Mouse (Mus musculus) thymus, adult 2 months (tissue): ENCODE measurements around the gene Gm48551. TPM values are rescaled to one million over a fixed set of nuclear protein-coding genes. Genes with fewer than 3 reads are reported as not detected.

Experiments used
- DNase-seq: peaks from one replicate; pipeline ENCODE4 v3.0.0; 2021
- H3K27ac ChIP-seq: fragments of 200-500 bp; 2 replicates; pipeline ENCODE4 v1.5.1; 2012; ENCODE audit warnings: low read length, control low read depth; ENCODE audit not compliant: control insufficient read depth, insufficient read depth
- H3K27me3 ChIP-seq: fragments of 200-500 bp; 2 replicates; pipeline ENCODE4 v1.6.1; 2012; ENCODE audit warnings: mild to moderate bottlenecking, low read length, moderate library complexity, mixed read lengths; ENCODE audit not compliant: control insufficient read depth, insufficient read depth
- H3K36me3 ChIP-seq: fragments of 200-500 bp; 2 replicates; pipeline ENCODE4 v1.6.1; 2012; ENCODE audit warnings: mild to moderate bottlenecking, low read length, moderate library complexity; ENCODE audit not compliant: control insufficient read depth, insufficient read depth
- H3K4me1 ChIP-seq: fragments of 200-500 bp; replicated peaks from 2 replicates; pipeline ENCODE4 v1.6.1; 2012; ENCODE audit warnings: low read length; ENCODE audit not compliant: control insufficient read depth, insufficient read depth
- H3K4me3 ChIP-seq: fragments of 200-500 bp; 2 replicates; pipeline ENCODE4 v1.5.1; 2012; ENCODE audit warnings: mild to moderate bottlenecking, low read length, control low read depth, moderate library complexity; ENCODE audit not compliant: control insufficient read depth, insufficient read depth
- CTCF ChIP-seq: fragments of 200-500 bp; IDR thresholded peaks from 2 replicates; pipeline ENCODE4 v1.5.1; 2012; ENCODE audit warnings: mild to moderate bottlenecking, control low read depth, low read length, moderate library complexity, borderline replicate concordance; ENCODE audit not compliant: control insufficient read depth, poor library complexity, insufficient read depth; ENCODE audit errors: extremely low read depth
- POLR2A ChIP-seq: fragments of 200-500 bp; IDR thresholded peaks from 2 replicates; pipeline ENCODE4 v1.6.1; 2012; ENCODE audit warnings: mild to moderate bottlenecking, low read length, control low read depth, moderate library complexity; ENCODE audit not compliant: control insufficient read depth, poor library complexity, insufficient read depth; ENCODE audit errors: extremely low read depth
- WGBS: fragments of 180-500 bp; shearing (Covaris S2); methylation state at CpG from one replicate; pipeline ENCODE4 v1.1.7; 2018; 5-methylcytosine and 5-hydroxymethylcytosine counted together
- polyA plus RNA-seq: library from polyadenylated mRNA; depleted of rRNA; stranded (reverse); fragments of >200 nt; gene quantifications from 2 replicates; pipeline ENCODE4 v1.2.3, GENCODE M21; 2012

Gm48551 gene
- polyA plus RNA-seq, 1 experiment: 5.3 TPM

DNA sequence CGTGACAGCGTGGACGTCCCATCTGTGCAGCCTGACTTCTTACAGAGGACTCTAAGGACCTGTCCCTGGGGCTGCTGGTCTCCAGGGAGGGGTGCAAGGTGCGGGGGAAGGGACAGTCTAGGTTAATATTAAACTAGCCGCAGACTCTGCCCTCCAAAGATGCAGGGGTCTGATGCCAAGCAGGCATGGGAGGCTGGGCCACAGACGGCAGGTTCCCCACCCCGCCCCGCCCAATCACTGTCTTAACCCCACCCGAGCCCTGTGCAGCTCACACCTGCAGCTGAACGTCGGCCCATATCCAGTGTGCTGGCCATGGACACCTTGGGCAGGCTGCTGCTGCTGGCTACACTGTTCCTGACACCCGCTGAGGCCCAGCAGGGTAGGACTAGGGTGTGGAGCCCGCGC, 8.5 kb downstream of the Gm48551 start, which contains the start of gene Smim24:
Gene Smim24, plus strand, starts transcription at position 271 of the 405 bp plus-strand sequence.
- no peak for DNase-seq
- WGBS: 55% methylated on average over 14 of the region's 14 CpGs
- Histone ChIP-seq H3K27me3 (no peaks in the 10 kb centered on the region), H3K36me3 (peaks cover 2% of the 10 kb centered on the region), H3K4me3 (peak within 1 kb of the TSS; percentile 63), H3K4me1 (peaks cover 27% of the 10 kb centered on the region), H3K27ac (peak within 1 kb of the TSS; percentile 53)
- TF ChIP-seq CTCF: no peak
- no peak for TF ChIP-seq POLR2A

DNA sequence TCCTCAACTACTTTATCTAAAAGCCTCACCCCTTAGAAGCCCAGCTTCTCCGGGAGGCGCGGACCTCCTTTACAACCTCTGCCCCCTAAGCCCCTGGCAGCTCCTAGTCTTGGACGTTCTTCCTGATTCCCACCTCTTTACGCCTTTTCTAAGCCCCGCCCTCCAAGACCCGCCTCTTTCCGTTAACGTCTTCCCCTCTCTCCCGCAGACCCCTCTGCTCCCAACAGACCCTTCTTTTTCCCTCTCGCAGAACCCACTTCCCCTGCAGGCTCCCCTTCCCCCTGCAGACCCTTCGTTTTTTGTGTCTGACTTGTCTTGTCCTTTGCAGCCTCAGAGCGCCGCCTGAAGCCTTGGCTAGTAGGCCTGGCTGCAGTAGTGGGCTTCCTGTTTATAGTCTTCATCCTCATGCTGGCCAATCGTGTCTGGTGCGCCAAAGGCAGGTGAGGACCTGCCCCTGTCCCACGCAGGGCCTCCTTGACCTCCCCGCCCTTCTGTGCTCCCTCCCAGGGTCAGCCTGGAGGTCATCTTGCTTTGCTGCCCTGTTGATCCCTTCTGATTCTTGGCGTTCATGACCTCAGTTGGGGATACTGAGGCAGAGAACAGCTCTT, 9.3 kb downstream of the Gm48551 start:
- peak; percentile 75 for DNase-seq
- H3K27me3 ChIP-seq: no peaks in the 10 kb centered on the region
- TF ChIP-seq POLR2A (0 out of 2 replicates have a peak, but pooled peaks have one; percentile 12), CTCF (no peak)
- WGBS: 7% methylated on average over 19 of the region's 19 CpGs
- peaks cover 27% of the 10 kb centered on the region for H3K4me1 ChIP-seq
- no peaks in the 10 kb centered on the region for H3K36me3 ChIP-seq
- peak overlapping the region; percentile 63 for H3K4me3 ChIP-seq
- peak overlapping the region; percentile 53 for H3K27ac ChIP-seq

- H3K27ac ChIP-seq: no peak overlapping the region
- 26% methylated on average over 5 of the region's 5 CpGs for WGBS
- H3K4me3 ChIP-seq: no peak overlapping the region
- DNase-seq: peak; percentile 67
- no peaks in the 10 kb centered on the region for H3K27me3 ChIP-seq
- TF ChIP-seq POLR2A: no peak
- TF ChIP-seq CTCF: peak; percentile 91; the same call in 1 of the 2 replicates
- H3K4me1 ChIP-seq: peaks cover 27% of the 10 kb centered on the region
- no peaks in the 10 kb centered on the region for H3K36me3 ChIP-seq
Observed at GRCm38 (mm10) chr10:81395127-81395526, 10.9 kb downstream of the Gm48551 start.

GRCm38 (mm10) chr10:81395865-81396264, 11.6 kb downstream of the Gm48551 start:
- H3K27me3 ChIP-seq: no peaks in the 10 kb centered on the region
- WGBS: 94% methylated on average over 4 of the region's 4 CpGs
- no peak for TF ChIP-seq POLR2A
- TF ChIP-seq CTCF: no peak
- H3K4me3 ChIP-seq: no peak overlapping the region
- H3K36me3 ChIP-seq: no peaks in the 10 kb centered on the region
- no peak for DNase-seq
- H3K27ac ChIP-seq: no peak overlapping the region
- peaks cover 27% of the 10 kb centered on the region for H3K4me1 ChIP-seq

DNA sequence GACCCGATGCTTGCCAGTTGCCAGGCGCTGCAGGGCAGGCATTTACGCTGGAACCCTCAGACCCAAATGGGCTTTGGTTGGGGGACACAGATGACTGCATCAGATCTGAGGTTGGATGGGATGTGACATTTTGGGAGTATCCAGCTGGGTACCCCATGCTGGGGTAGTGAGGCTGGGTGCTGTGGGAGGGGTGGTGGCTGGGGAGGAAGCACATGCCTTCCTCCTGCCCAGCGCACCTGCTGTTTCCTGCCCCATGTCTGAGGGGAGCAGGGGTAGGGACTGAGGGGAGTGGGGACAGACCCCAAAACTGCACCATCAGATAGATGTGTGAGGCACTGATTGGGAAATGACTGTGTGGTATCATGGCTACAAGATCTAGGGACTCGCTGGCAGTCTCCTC, 12.5 kb downstream of the Gm48551 start:
- no peak for DNase-seq
- WGBS: 15% methylated on average over 5 of the region's 5 CpGs
- TF ChIP-seq POLR2A (no peak), CTCF (no peak)
- Histone ChIP-seq H3K36me3 (no peaks in the 10 kb centered on the region), H3K27ac (no peak overlapping the region), H3K27me3 (no peaks in the 10 kb centered on the region), H3K4me3 (no peak overlapping the region), H3K4me1 (peaks cover 27% of the 10 kb centered on the region)

- 98% methylated on average over 5 of the region's 5 CpGs for WGBS
- no peak for DNase-seq
- no peaks in the 10 kb centered on the region for H3K36me3 ChIP-seq
- no peak overlapping the region for H3K27ac ChIP-seq
- TF ChIP-seq POLR2A (no peak), CTCF (no peak)
- no peaks in the 10 kb centered on the region for H3K27me3 ChIP-seq
- H3K4me3 ChIP-seq: no peak overlapping the region
- H3K4me1 ChIP-seq: peaks cover 10% of the 10 kb centered on the region
Observed at GRCm38 (mm10) chr10:81399296-81399695, 15.0 kb downstream of the Gm48551 start.
